Mouse (Mus musculus): ENCODE measurements around the gene Srgap1.

Srgap1 gene

GRCm38 (mm10) chr10:121869941-121870340 lies 177.2 kb downstream of the Srgap1 start:
- DNase-seq, result no peak

- no peak for DNase-seq
Observed at GRCm38 (mm10) chr10:121868255-121868654, 178.9 kb downstream of the Srgap1 start.

GRCm38 (mm10) chr10:121865503-121866239 lies 181.4 kb downstream of the Srgap1 start:
- DNase-seq, result no peak

GRCm38 (mm10) chr10:121860924-121861323 lies 186.2 kb downstream of the Srgap1 start:
- no peak for DNase-seq

- DNase-seq, result no peak
Observed at GRCm38 (mm10) chr10:121859803-121860571, 187.1 kb downstream of the Srgap1 start.

- no peak for DNase-seq
Observed at GRCm38 (mm10) chr10:121858911-121859310, 188.2 kb downstream of the Srgap1 start.

- DNase-seq, result no peak
Observed at GRCm38 (mm10) chr10:121858086-121858485, 189.0 kb downstream of the Srgap1 start.

- no peak for DNase-seq
Observed at GRCm38 (mm10) chr10:121855863-121856446, 191.2 kb downstream of the Srgap1 start.

GRCm38 (mm10) chr10:121853385-121853808 lies 193.7 kb downstream of the Srgap1 start:
- DNase-seq, result no peak

GRCm38 (mm10) chr10:121849496-121849895 lies 197.6 kb downstream of the Srgap1 start:
- DNase-seq, result no peak

- no peak for DNase-seq
Observed at GRCm38 (mm10) chr10:121845677-121846076, 201.4 kb downstream of the Srgap1 start.

GRCm38 (mm10) chr10:121837166-121837898 lies 209.8 kb downstream of the Srgap1 start:
- DNase-seq, result no peak

GRCm38 (mm10) chr10:121836507-121837165 lies 210.5 kb downstream of the Srgap1 start:
- DNase-seq, result peak; percentile 49

GRCm38 (mm10) chr10:121833443-121833842 lies 213.7 kb downstream of the Srgap1 start:
- no peak for DNase-seq

- peak; percentile 32 for DNase-seq
Observed at GRCm38 (mm10) chr10:121830335-121831307, 216.5 kb downstream of the Srgap1 start.

GRCm38 (mm10) chr10:121829800-121830303 lies 217.3 kb downstream of the Srgap1 start:
- DNase-seq, result no peak

GRCm38 (mm10) chr10:121829034-121829433 lies 218.1 kb downstream of the Srgap1 start:
- DNase-seq, result no peak

GRCm38 (mm10) chr10:121822674-121823073 lies 224.4 kb downstream of the Srgap1 start:
- no peak for DNase-seq

GRCm38 (mm10) chr10:121820846-121821245 lies 226.3 kb downstream of the Srgap1 start:
- DNase-seq, result no peak

- peak; percentile 48 for DNase-seq
Observed at GRCm38 (mm10) chr10:121817983-121818382, 229.1 kb downstream of the Srgap1 start.

GRCm38 (mm10) chr10:121807771-121808170 lies 239.3 kb downstream of the Srgap1 start:
- DNase-seq, result no peak
